Mouse (Mus musculus) heart, adult 2 months (tissue): ENCODE results near the gene Shroom3.

Experiments used
- CTCF ChIP-seq: fragments of 200-600 bp; IDR thresholded peaks from 2 replicates; pipeline ENCODE4 v1.8.1; 2022; ENCODE audit warnings: antibody characterized with exemption, mild to moderate bottlenecking, moderate library complexity
- EP300 ChIP-seq: fragments of 200-500 bp; IDR thresholded peaks from 2 replicates; pipeline ENCODE4 v1.6.1; 2011; ENCODE audit warnings: low read depth, low read length, control low read depth; ENCODE audit not compliant: insufficient read depth
- POLR2A ChIP-seq: fragments of 200-500 bp; IDR thresholded peaks from 2 replicates; pipeline ENCODE4 v1.6.1; 2011; ENCODE audit warnings: mild to moderate bottlenecking, low read depth, low read length, control low read depth; ENCODE audit not compliant: insufficient read depth

- TF ChIP-seq POLR2A (no peak), CTCF (no peak), EP300 (no peak)
These were observed 283.9 kb downstream of the Shroom3 start for GRCm38 (mm10) chr5:92967143-92967542.
